Mouse (Mus musculus) ES-Bruce4 (cell line): ENCODE measurements around the gene Gm9918. TPM values are rescaled to one million over a fixed set of nuclear protein-coding genes. Genes with fewer than 3 reads are reported as not detected.

Source experiments
- H3K27ac ChIP-seq: 2 replicates; pipeline ENCODE4 v1.5.1; 2012; ENCODE audit warnings: low read length, inconsistent platforms; ENCODE audit not compliant: insufficient read depth
- H3K27me3 ChIP-seq: 2 replicates; pipeline ENCODE4 v1.6.1; 2012; ENCODE audit warnings: mild to moderate bottlenecking, low read length, inconsistent platforms; ENCODE audit not compliant: control insufficient read depth, poor library complexity, insufficient read depth, severe bottlenecking
- H3K36me3 ChIP-seq: 2 replicates; pipeline ENCODE4 v1.6.1; 2012; ENCODE audit warnings: inconsistent platforms, mild to moderate bottlenecking, low read length, moderate library complexity; ENCODE audit not compliant: control insufficient read depth, poor library complexity, insufficient read depth, severe bottlenecking
- H3K4me1 ChIP-seq: one replicate; pipeline ENCODE4 v1.8.1; 2011; ENCODE audit warnings: low read length; ENCODE audit not compliant: control insufficient read depth, insufficient read depth
- H3K4me3 ChIP-seq: 2 replicates; pipeline ENCODE4 v1.5.1; 2011; ENCODE audit warnings: low read depth, mild to moderate bottlenecking, low read length
- H3K9ac ChIP-seq: 2 replicates; pipeline ENCODE4 v1.6.1; 2012; ENCODE audit warnings: low read depth, mild to moderate bottlenecking, inconsistent platforms; ENCODE audit not compliant: poor library complexity, severe bottlenecking
- H3K9me3 ChIP-seq: replicated peaks from 2 replicates; pipeline ENCODE4 v1.6.1; 2012; ENCODE audit warnings: mild to moderate bottlenecking, low read length, inconsistent platforms; ENCODE audit not compliant: control insufficient read depth, poor library complexity, insufficient read depth, severe bottlenecking
- CTCF ChIP-seq: IDR thresholded peaks from one replicate; pipeline ENCODE4 v1.8.1; 2011; ENCODE audit warnings: low read depth, low read length
- EP300 ChIP-seq: IDR thresholded peaks from 2 replicates; pipeline ENCODE4 v1.6.1; 2011; ENCODE audit warnings: low read depth, low read length; ENCODE audit not compliant: insufficient read depth
- POLR2A ChIP-seq: IDR thresholded peaks from one replicate; pipeline ENCODE4 v1.8.1; 2011; ENCODE audit warnings: low read length; ENCODE audit not compliant: insufficient read depth
- polyA plus RNA-seq: library from polyadenylated mRNA; stranded (reverse); fragments of >200 nt; gene quantifications from 2 replicates; pipeline ENCODE4 v1.2.4, GENCODE M21; 2011; ENCODE audit warnings: low read depth; ENCODE audit not compliant: missing spikeins, insufficient read depth, insufficient read length

The Gm9918 gene
- polyA plus RNA-seq, 1 experiment: 1.1 TPM

DNA sequence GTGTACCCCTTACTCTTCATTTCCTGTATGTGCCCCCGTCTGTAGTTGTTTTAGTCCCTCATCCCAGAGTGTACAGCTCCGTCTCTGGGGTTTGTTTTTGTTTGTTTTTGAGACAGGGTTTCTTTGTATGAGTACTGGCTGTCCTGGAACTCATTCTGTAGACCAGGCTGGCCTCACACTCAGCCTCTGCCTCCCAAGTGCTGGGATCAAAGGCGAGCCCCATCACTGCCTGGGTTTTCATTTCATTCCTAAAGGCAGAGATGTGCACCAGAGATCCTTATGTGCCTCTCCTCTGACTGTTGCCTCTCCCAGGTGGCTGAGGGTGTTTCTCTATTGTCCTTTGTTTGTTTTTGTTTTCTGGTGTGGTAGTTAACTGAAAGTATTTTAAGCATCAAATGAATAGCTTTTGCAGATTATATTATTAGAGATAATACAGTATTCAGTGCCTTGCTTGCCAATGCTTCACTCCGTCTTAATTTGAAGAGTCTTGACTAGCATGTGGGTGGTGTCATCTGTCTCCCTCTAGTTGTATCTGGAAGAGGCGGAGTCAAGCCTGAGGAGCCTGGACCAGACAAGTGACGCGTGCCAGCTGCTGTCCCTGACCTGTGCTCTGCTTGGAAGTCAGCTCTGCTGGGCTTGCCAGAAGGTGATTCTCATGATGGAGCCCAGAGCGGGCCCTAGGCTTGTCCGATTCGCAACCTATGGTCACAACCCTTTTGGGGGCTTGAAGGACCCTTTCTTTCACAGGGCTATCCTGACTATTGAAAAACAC, 39.9 kb downstream of the Gm9918 start:
- no peak for TF ChIP-seq EP300
- Histone ChIP-seq H3K4me1 (no peaks in the 10 kb centered on the region), H3K9ac (no peak overlapping the region), H3K27ac (no peak overlapping the region), H3K36me3 (peaks cover 81% of the 10 kb centered on the region), H3K27me3 (no peaks in the 10 kb centered on the region), H3K4me3 (no peak overlapping the region), H3K9me3 (no peaks in the 10 kb centered on the region)

- Histone ChIP-seq H3K4me1 (no peaks in the 10 kb centered on the region), H3K4me3 (no peak overlapping the region), H3K36me3 (peaks cover 75% of the 10 kb centered on the region), H3K27ac (no peak overlapping the region), H3K27me3 (no peaks in the 10 kb centered on the region), H3K9ac (no peak overlapping the region), H3K9me3 (no peaks in the 10 kb centered on the region)
- TF ChIP-seq CTCF (no peak), POLR2A (no peak), EP300 (no peak)
Measured at GRCm38 (mm10) chr15:102311489-102311888, 41.1 kb downstream of the Gm9918 start.

GRCm38 (mm10) chr15:102315292-102315691, 44.9 kb downstream of the Gm9918 start:
- no peak for TF ChIP-seq POLR2A
- no peak for TF ChIP-seq CTCF
- TF ChIP-seq EP300: no peak
- Histone ChIP-seq H3K4me3 (no peak overlapping the region), H3K9me3 (no peaks in the 10 kb centered on the region), H3K36me3 (peaks cover 70% of the 10 kb centered on the region), H3K27ac (no peak overlapping the region), H3K4me1 (no peaks in the 10 kb centered on the region), H3K27me3 (no peaks in the 10 kb centered on the region), H3K9ac (no peak overlapping the region)

GRCm38 (mm10) chr15:102316263-102316662, 45.9 kb downstream of the Gm9918 start:
- no peak overlapping the region for H3K4me3 ChIP-seq
- no peak for TF ChIP-seq POLR2A
- peak; percentile 81 for TF ChIP-seq CTCF
- no peak for TF ChIP-seq EP300
- no peak overlapping the region for H3K9ac ChIP-seq
- no peaks in the 10 kb centered on the region for H3K27me3 ChIP-seq
- H3K9me3 ChIP-seq: no peaks in the 10 kb centered on the region
- H3K4me1 ChIP-seq: no peaks in the 10 kb centered on the region
- peaks cover 72% of the 10 kb centered on the region for H3K36me3 ChIP-seq
- no peak overlapping the region for H3K27ac ChIP-seq

Other genes starting within 250 kb of the Gm9918 start
- 334 and 349 TPM in 2 replicates for gene Krt18, start 242.4 kb upstream of the Gm9918 start, polyA plus RNA-seq
- gene Eif4b, start 196.8 kb upstream of the Gm9918 start, polyA plus RNA-seq: 584 and 631 TPM in 2 replicates
- gene Tns2, start 170.2 kb upstream of the Gm9918 start, polyA plus RNA-seq: 10.4 and 12.8 TPM in 2 replicates
- 11.7 and 15.1 TPM in 2 replicates for gene Spryd3, start 134.3 kb upstream of the Gm9918 start, polyA plus RNA-seq
- 2.0 and 2.2 TPM in 2 replicates for gene Igfbp6, start 126.2 kb upstream of the Gm9918 start, polyA plus RNA-seq
- gene Soat2, start 120.0 kb upstream of the Gm9918 start, polyA plus RNA-seq: 0.45 TPM in 1 of 2 replicates, not detected in the other
- 53.7 and 54.3 TPM in 2 replicates for gene Zfp740, start 67.3 kb upstream of the Gm9918 start, polyA plus RNA-seq
- 17.8 and 19.3 TPM in 2 replicates for gene Csad, start 65.8 kb upstream of the Gm9918 start, polyA plus RNA-seq
- gene Itgb7, start 38.6 kb upstream of the Gm9918 start, polyA plus RNA-seq: 3.1 and 9.7 TPM in 2 replicates
- gene Rarg, start 13.0 kb upstream of the Gm9918 start, polyA plus RNA-seq: 38.6 and 42.7 TPM in 2 replicates
- gene Mfsd5, start 8.9 kb downstream of the Gm9918 start, polyA plus RNA-seq: 23.2 and 28.0 TPM in 2 replicates
- gene Espl1, start 25.7 kb downstream of the Gm9918 start, polyA plus RNA-seq: 68.7 and 71.7 TPM in 2 replicates
- gene Pfdn5, start 55.6 kb downstream of the Gm9918 start, polyA plus RNA-seq: 233 and 309 TPM in 2 replicates
- 38.6 and 48.8 TPM in 2 replicates for gene Myg1, start 61.1 kb downstream of the Gm9918 start, polyA plus RNA-seq
- 196 and 252 TPM in 2 replicates for gene Aaas, start 80.2 kb downstream of the Gm9918 start, polyA plus RNA-seq
- not detected in 2 replicates for gene Sp7, start 96.6 kb downstream of the Gm9918 start, polyA plus RNA-seq
- 103 and 106 TPM in 2 replicates for gene Sp1, start 135.6 kb downstream of the Gm9918 start, polyA plus RNA-seq
- 1.8 and 2.8 TPM in 2 replicates for gene Amhr2, start 174.8 kb downstream of the Gm9918 start, polyA plus RNA-seq
- 49.7 and 55.4 TPM in 2 replicates for gene Prr13, start 188.5 kb downstream of the Gm9918 start, polyA plus RNA-seq
- gene Pcbp2, start 200.0 kb downstream of the Gm9918 start, polyA plus RNA-seq: 1,129 and 1,194 TPM in 2 replicates
- gene Gm10337, start 233.2 kb downstream of the Gm9918 start, polyA plus RNA-seq: not detected in 2 replicates
- 11.1 and 14.0 TPM in 2 replicates for gene Map3k12, start 246.5 kb downstream of the Gm9918 start, polyA plus RNA-seq
- 45.3 and 47.5 TPM in 2 replicates for gene Tarbp2, start 247.6 kb downstream of the Gm9918 start, polyA plus RNA-seq